Mouse (Mus musculus): ENCODE data around the gene Rps6ka4. TPM values are rescaled to one million over a fixed set of nuclear protein-coding genes. Genes with fewer than 3 reads are reported as not detected.

Gene Rps6ka4
- polyA plus RNA-seq, 2 experiments, result 3.1 to 4.3 TPM

DNA sequence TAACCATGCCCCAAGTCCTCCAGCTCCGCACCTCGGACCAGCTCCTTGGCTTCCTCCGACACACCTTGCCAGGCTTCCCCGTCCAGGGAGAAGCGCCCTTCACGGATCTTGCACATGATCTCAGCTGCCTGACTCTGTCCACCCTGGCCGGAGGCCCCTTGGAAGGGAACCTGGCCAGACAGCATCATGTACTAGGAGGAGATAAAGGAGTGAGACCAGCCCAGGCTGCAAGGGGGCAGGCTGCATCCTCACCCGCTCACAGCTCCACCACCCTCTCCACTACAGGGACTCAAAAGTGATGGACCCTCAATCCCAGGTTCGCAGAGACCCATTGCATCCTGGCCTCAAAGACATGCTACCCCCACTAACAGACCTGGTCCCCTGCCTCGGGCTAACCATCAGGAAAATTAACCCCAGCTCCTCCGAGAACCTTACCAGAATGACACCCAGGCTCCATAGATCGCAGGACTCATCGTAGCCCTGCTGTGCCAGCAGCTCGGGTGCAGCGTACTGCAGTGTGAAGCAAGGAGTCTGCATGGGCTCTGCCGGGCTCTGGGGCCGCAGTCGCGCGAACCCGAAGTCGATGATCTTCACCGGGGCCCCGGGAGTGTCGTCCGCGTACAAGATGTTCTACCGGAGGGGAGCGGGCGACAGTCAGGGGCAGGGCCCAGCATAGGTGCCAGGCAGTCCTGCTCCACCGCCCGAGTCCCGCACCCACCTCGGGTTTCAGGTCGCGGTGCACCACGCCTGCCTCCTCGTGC, 9.7 kb downstream of the Rps6ka4 start:
- H3K4me1 ChIP-seq (replicated peaks; ENCODE audit: control insufficient read depth in 2 of 2, insufficient read depth in 2 of 2, low read length in 1 of 2), result peaks cover 9 to 17% of the 10 kb centered on the region in 2 experiments; a peak in 3 of 4 replicates
- DNase-seq (ENCODE audit: low read depth in 3 of 3, low spot score in 3 of 3) (no peak), ATAC-seq (ENCODE audit: insufficient read depth) (no peak)
- no peaks in the 10 kb centered on the region for H3K9me3 ChIP-seq (ENCODE audit: control insufficient read depth, low read length)
- TF ChIP-seq CTCF (IDR thresholded peaks at IDR 0.05; ENCODE audit: low read depth) (no peak), EP300 (IDR thresholded peaks at IDR 0.05; ENCODE audit: low read depth) (no peak)
- 25% methylated on average over 38 of the region's 38 CpGs for WGBS (ENCODE audit: insufficient replicate concordance)
- no peak overlapping the region for H3K9ac ChIP-seq (replicated peaks)
- no peak overlapping the region for H3K4me2 ChIP-seq (ENCODE audit: low read depth)
- no peaks in the 10 kb centered on the region for H3K36me3 ChIP-seq (replicated peaks; ENCODE audit: control insufficient read depth, insufficient read depth, low read depth)
- no peak overlapping the region for H3K4me3 ChIP-seq (ENCODE audit: insufficient read depth in 1 of 2, low read depth in 2 of 2, low read length in 2 of 2)
- no peak overlapping the region for H3K27ac ChIP-seq
- peaks cover 27% of the 10 kb centered on the region for H3K27me3 ChIP-seq (ENCODE audit: control insufficient read depth, insufficient read depth, low read length)

DNA sequence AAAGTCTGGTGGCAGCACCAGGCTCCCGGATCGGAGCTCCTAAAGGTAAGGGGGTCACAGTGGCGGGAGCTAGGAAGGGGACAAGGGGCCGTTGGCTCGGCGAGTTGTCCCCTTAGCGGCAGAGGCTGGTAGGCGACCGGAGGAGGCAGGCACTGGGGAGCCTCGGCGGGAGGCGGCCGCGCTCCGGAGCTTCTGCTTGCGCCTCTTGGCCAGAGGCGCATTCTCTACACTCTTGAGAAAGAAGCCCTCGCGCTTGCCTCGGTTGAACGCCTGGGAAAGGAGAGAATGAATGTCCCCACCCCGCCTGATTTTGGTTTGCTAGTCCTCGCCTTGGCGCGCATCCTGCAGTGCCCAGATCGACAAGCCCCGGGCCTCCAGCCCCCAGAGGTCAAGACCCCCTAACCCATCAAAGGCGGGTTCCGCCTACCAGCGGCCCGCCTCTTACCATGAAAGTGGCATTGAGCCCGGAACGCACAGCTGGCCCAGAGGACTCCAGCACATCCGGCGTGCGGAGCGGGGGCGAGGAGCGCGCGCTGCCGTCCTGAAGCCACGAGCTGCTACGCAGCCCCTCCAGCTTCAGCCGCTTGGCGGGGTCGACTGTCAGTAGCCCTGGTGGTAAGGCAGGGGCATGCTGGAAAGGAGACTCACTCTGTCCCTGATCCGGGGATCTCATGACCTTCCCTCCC, 10.4 kb downstream of the Rps6ka4 start:
- Histone ChIP-seq H3K9ac (replicated peaks) (no peak overlapping the region), H3K27ac (no peak overlapping the region), H3K4me3 (ENCODE audit: insufficient read depth in 1 of 2, low read depth in 2 of 2, low read length in 2 of 2) (no peak overlapping the region), H3K9me3 (ENCODE audit: control insufficient read depth, low read length) (no peaks in the 10 kb centered on the region), H3K36me3 (replicated peaks; ENCODE audit: control insufficient read depth, insufficient read depth, low read depth) (no peaks in the 10 kb centered on the region), H3K27me3 (ENCODE audit: control insufficient read depth, insufficient read depth, low read length) (peaks cover 27% of the 10 kb centered on the region), H3K4me2 (ENCODE audit: low read depth) (no peak overlapping the region), H3K4me1 (replicated peaks; ENCODE audit: control insufficient read depth in 2 of 2, insufficient read depth in 2 of 2, low read length in 1 of 2) (peaks cover 9 to 17% of the 10 kb centered on the region in 2 experiments; a peak in 3 of 4 replicates)
- 14% methylated on average over 48 of the region's 48 CpGs for WGBS (ENCODE audit: insufficient replicate concordance)
- no peak for DNase-seq (ENCODE audit: low read depth in 3 of 3, low spot score in 3 of 3)
- no peak for ATAC-seq (ENCODE audit: insufficient read depth)
- TF ChIP-seq EP300 (IDR thresholded peaks at IDR 0.05; ENCODE audit: low read depth) (no peak), CTCF (IDR thresholded peaks at IDR 0.05; ENCODE audit: low read depth) (no peak)

DNA sequence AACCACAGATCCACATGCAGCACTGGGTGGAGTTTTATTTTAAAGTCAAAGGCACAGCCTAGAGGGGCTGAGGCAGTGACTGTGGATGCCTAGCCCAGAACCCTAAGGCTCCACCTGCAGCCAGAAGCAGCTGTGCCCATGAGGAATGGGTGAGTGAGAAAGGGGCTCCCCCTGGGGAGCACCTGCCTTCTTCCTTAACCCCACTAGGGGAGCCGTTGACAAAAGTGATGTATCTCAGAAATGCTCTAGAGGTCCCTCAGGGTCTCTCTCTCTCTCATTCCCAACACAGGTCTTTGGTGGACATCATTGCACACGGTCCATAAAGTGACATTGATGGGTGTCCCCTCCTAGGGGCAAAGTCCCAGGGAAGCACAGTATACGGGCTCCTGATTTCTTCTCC, 11.4 kb downstream of the Rps6ka4 start:
- no peak for TF ChIP-seq CTCF (IDR thresholded peaks at IDR 0.05; ENCODE audit: low read depth)
- no peak for TF ChIP-seq EP300 (IDR thresholded peaks at IDR 0.05; ENCODE audit: low read depth)
- Histone ChIP-seq H3K4me1 (replicated peaks; ENCODE audit: control insufficient read depth in 2 of 2, insufficient read depth in 2 of 2, low read length in 1 of 2) (peaks cover 9 to 17% of the 10 kb centered on the region in 2 experiments; a peak in 3 of 4 replicates), H3K36me3 (replicated peaks; ENCODE audit: control insufficient read depth, insufficient read depth, low read depth) (no peaks in the 10 kb centered on the region), H3K9ac (replicated peaks) (no peak overlapping the region), H3K27ac (no peak overlapping the region), H3K9me3 (ENCODE audit: control insufficient read depth, low read length) (no peaks in the 10 kb centered on the region), H3K4me2 (ENCODE audit: low read depth) (no peak overlapping the region), H3K4me3 (ENCODE audit: insufficient read depth in 1 of 2, low read depth in 2 of 2, low read length in 2 of 2) (no peak overlapping the region), H3K27me3 (ENCODE audit: control insufficient read depth, insufficient read depth, low read length) (peaks cover 27% of the 10 kb centered on the region)
- ATAC-seq (ENCODE audit: insufficient read depth), result no peak
- DNase-seq (ENCODE audit: low read depth in 3 of 3, low spot score in 3 of 3), result no peak
- 16% methylated on average over 3 of the region's 3 CpGs for WGBS (ENCODE audit: insufficient replicate concordance)

DNA sequence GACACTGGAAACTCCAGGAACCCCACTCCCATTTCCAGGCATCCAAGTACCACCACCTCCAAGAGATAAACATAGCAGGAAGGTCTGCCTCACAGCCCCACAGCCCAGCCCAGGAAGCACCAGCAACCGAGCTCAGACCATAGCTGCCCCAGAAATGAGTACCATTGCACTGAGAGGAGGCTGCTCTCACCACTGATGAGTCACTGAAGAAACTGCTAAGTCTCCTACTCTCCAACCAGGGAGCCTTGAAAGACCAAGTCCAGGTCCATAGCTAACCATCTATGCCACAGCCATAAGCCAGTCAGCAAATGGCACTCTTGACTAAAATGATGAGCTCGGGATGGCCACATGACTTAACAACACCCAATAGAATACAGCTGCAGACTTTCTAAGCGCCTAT, 13.8 kb downstream of the Rps6ka4 start:
- Histone ChIP-seq H3K27me3 (ENCODE audit: control insufficient read depth, insufficient read depth, low read length) (peaks cover 27% of the 10 kb centered on the region), H3K27ac (no peak overlapping the region), H3K9me3 (ENCODE audit: control insufficient read depth, low read length) (no peaks in the 10 kb centered on the region), H3K4me3 (ENCODE audit: insufficient read depth in 1 of 2, low read depth in 2 of 2, low read length in 2 of 2) (no peak overlapping the region), H3K4me1 (replicated peaks; ENCODE audit: control insufficient read depth in 2 of 2, insufficient read depth in 2 of 2, low read length in 1 of 2) (peaks cover 0 to 5% of the 10 kb centered on the region in 2 experiments; a peak in 1 of 4 replicates), H3K9ac (replicated peaks) (no peak overlapping the region), H3K36me3 (replicated peaks; ENCODE audit: control insufficient read depth, insufficient read depth, low read depth) (no peaks in the 10 kb centered on the region), H3K4me2 (ENCODE audit: low read depth) (no peak overlapping the region)
- ATAC-seq (ENCODE audit: insufficient read depth), result no peak
- DNase-seq (ENCODE audit: low read depth in 3 of 3, low spot score in 3 of 3), result no peak
- TF ChIP-seq EP300 (IDR thresholded peaks at IDR 0.05; ENCODE audit: low read depth) (no peak), CTCF (IDR thresholded peaks at IDR 0.05; ENCODE audit: low read depth) (no peak)
- WGBS (ENCODE audit: insufficient replicate concordance), result 57% methylated on average over 3 of the region's 3 CpGs

DNA sequence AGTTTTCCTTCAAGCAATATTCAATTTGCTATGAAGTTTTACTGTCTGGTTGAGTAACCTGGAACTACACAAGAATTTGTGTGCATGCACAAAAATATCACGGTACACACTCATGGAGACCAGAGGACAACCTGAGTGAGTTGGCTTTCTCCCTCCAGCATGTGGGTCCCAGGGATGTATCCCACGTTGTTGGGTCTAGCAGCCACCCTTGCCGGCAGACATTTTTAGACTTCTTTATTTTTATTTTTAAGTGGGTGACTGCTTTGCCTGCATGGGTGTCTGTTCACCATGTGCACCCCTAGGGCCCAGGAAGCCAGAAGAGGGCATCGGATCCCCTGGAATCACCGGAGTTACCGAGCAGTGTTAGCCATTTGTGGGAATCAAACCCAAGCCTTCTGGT, 15.1 kb downstream of the Rps6ka4 start:
- no peak overlapping the region for H3K9ac ChIP-seq (replicated peaks)
- H3K27me3 ChIP-seq (ENCODE audit: control insufficient read depth, insufficient read depth, low read length), result peaks cover 15% of the 10 kb centered on the region
- DNase-seq (ENCODE audit: low read depth in 3 of 3, low spot score in 3 of 3), result no peak
- no peaks in the 10 kb centered on the region for H3K36me3 ChIP-seq (replicated peaks; ENCODE audit: control insufficient read depth, insufficient read depth, low read depth)
- H3K4me2 ChIP-seq (ENCODE audit: low read depth), result no peak overlapping the region
- no peak for ATAC-seq (ENCODE audit: insufficient read depth)
- no peaks in the 10 kb centered on the region for H3K9me3 ChIP-seq (ENCODE audit: control insufficient read depth, low read length)
- no peak overlapping the region for H3K27ac ChIP-seq
- no peaks in the 10 kb centered on the region for H3K4me1 ChIP-seq (replicated peaks; ENCODE audit: control insufficient read depth in 2 of 2, insufficient read depth in 2 of 2, low read length in 1 of 2)
- TF ChIP-seq EP300 (IDR thresholded peaks at IDR 0.05; ENCODE audit: low read depth), result no peak
- no peak overlapping the region for H3K4me3 ChIP-seq (ENCODE audit: insufficient read depth in 1 of 2, low read depth in 2 of 2, low read length in 2 of 2)
- WGBS (ENCODE audit: insufficient replicate concordance), result 64% methylated on average over 6 of the region's 6 CpGs
